Mouse (Mus musculus): ENCODE data around the gene Gpr19. TPM values are rescaled to one million over a fixed set of nuclear protein-coding genes. Genes with fewer than 3 reads are reported as not detected.

Gpr19 gene
- polyA plus RNA-seq, 1 experiment from 2014 or later = 42.4 TPM

GRCm38 (mm10) chr6:134903368-134903767, 5.0 kb upstream of the Gpr19 start:
- H3K4me2 ChIP-seq (replicated peaks) = no peak overlapping the region
- no peaks in the 10 kb centered on the region for H3K27me3 ChIP-seq
- no peak overlapping the region for H3K27ac ChIP-seq (replicated peaks)
- H3K9me3 ChIP-seq = no peaks in the 10 kb centered on the region
- peaks cover 4% of the 10 kb centered on the region for H3K4me1 ChIP-seq
- no peak for ATAC-seq (ENCODE audit: low FRiP score, low read depth)
- no peak overlapping the region for H3K4me3 ChIP-seq
- WGBS = 95% methylated on average over 3 of the region's 4 CpGs
- no peaks in the 10 kb centered on the region for H3K36me3 ChIP-seq
- H3K9ac ChIP-seq (replicated peaks) = no peak overlapping the region

GRCm38 (mm10) chr6:134897443-134898094, 809 bp downstream of the Gpr19 start:
- peak overlapping the region; percentile 78 for H3K9ac ChIP-seq (replicated peaks)
- H3K36me3 ChIP-seq = no peaks in the 10 kb centered on the region
- peak overlapping the region; percentile 66 for H3K4me2 ChIP-seq (replicated peaks)
- no peaks in the 10 kb centered on the region for H3K9me3 ChIP-seq
- no peaks in the 10 kb centered on the region for H3K27me3 ChIP-seq
- ATAC-seq (ENCODE audit: low FRiP score, low read depth) = peak; percentile 93
- WGBS = 1% methylated on average over 38 of the region's 38 CpGs
- H3K4me1 ChIP-seq = peaks cover 16% of the 10 kb centered on the region
- H3K27ac ChIP-seq (replicated peaks) = peak overlapping the region; percentile 99
- H3K4me3 ChIP-seq = peak overlapping the region; percentile 54

GRCm38 (mm10) chr6:134896570-134897436, 1.6 kb downstream of the Gpr19 start:
- H3K27me3 ChIP-seq = no peaks in the 10 kb centered on the region
- 56% methylated on average over 15 of the region's 15 CpGs for WGBS
- peaks cover 16% of the 10 kb centered on the region for H3K4me1 ChIP-seq
- peak overlapping the region; percentile 66 for H3K4me2 ChIP-seq (replicated peaks)
- H3K9me3 ChIP-seq = no peaks in the 10 kb centered on the region
- no peak overlapping the region for H3K27ac ChIP-seq (replicated peaks)
- H3K9ac ChIP-seq (replicated peaks) = peak overlapping the region; percentile 78; the same call in 1 of the 2 replicates
- peak overlapping the region; percentile 54 for H3K4me3 ChIP-seq
- no peak for ATAC-seq (ENCODE audit: low FRiP score, low read depth)
- H3K36me3 ChIP-seq = no peaks in the 10 kb centered on the region

GRCm38 (mm10) chr6:134890436-134890835, 7.9 kb downstream of the Gpr19 start:
- H3K27me3 ChIP-seq = no peaks in the 10 kb centered on the region
- H3K36me3 ChIP-seq = no peaks in the 10 kb centered on the region
- H3K27ac ChIP-seq (replicated peaks) = no peak overlapping the region
- H3K9me3 ChIP-seq = no peaks in the 10 kb centered on the region
- H3K4me1 ChIP-seq = peaks cover 30% of the 10 kb centered on the region
- H3K4me3 ChIP-seq = no peak overlapping the region
- ATAC-seq (ENCODE audit: low FRiP score, low read depth) = no peak
- WGBS = 89% methylated on average over 7 of the region's 7 CpGs
- no peak overlapping the region for H3K4me2 ChIP-seq (replicated peaks)
- no peak overlapping the region for H3K9ac ChIP-seq (replicated peaks)

GRCm38 (mm10) chr6:134889763-134890162, 8.6 kb downstream of the Gpr19 start:
- ATAC-seq (ENCODE audit: low FRiP score, low read depth) = no peak
- no peak overlapping the region for H3K9ac ChIP-seq (replicated peaks)
- H3K4me1 ChIP-seq = peaks cover 36% of the 10 kb centered on the region
- H3K27me3 ChIP-seq = no peaks in the 10 kb centered on the region
- no peak overlapping the region for H3K4me3 ChIP-seq
- H3K36me3 ChIP-seq = no peaks in the 10 kb centered on the region
- peak overlapping the region; percentile 93 for H3K27ac ChIP-seq (replicated peaks)
- H3K4me2 ChIP-seq (replicated peaks) = no peak overlapping the region
- H3K9me3 ChIP-seq = no peaks in the 10 kb centered on the region
- WGBS = 91% methylated on average over 1 of the region's 1 CpGs

GRCm38 (mm10) chr6:134888563-134889017, 9.8 kb downstream of the Gpr19 start:
- peaks cover 45% of the 10 kb centered on the region for H3K4me1 ChIP-seq
- peaks cover 6% of the 10 kb centered on the region; the same call in 1 of the 2 replicates for H3K36me3 ChIP-seq
- peak overlapping the region; percentile 51 for H3K4me3 ChIP-seq
- peak; percentile 76 for ATAC-seq (ENCODE audit: low FRiP score, low read depth)
- peak overlapping the region; percentile 72 for H3K4me2 ChIP-seq (replicated peaks)
- no peaks in the 10 kb centered on the region for H3K9me3 ChIP-seq
- H3K27ac ChIP-seq (replicated peaks) = peak overlapping the region; percentile 93
- under 1% methylated on average over 4 of the region's 4 CpGs for WGBS
- peak overlapping the region; percentile 15; the same call in 1 of the 2 replicates for H3K9ac ChIP-seq (replicated peaks)
- no peaks in the 10 kb centered on the region for H3K27me3 ChIP-seq

- H3K36me3 ChIP-seq = peaks cover 7% of the 10 kb centered on the region; the same call in 1 of the 2 replicates
- H3K9ac ChIP-seq (replicated peaks) = peak overlapping the region; percentile 73
- peak overlapping the region; percentile 51 for H3K4me3 ChIP-seq
- H3K4me1 ChIP-seq = peaks cover 45% of the 10 kb centered on the region
- WGBS = under 1% methylated on average over 10 of the region's 10 CpGs
- peak overlapping the region; percentile 93 for H3K27ac ChIP-seq (replicated peaks)
- H3K9me3 ChIP-seq = no peaks in the 10 kb centered on the region
- no peaks in the 10 kb centered on the region for H3K27me3 ChIP-seq
- peak overlapping the region; percentile 72 for H3K4me2 ChIP-seq (replicated peaks)
- ATAC-seq (ENCODE audit: low FRiP score, low read depth) = peak; percentile 90
Measured at GRCm38 (mm10) chr6:134887711-134888449, 10.5 kb downstream of the Gpr19 start.

- peak overlapping the region; percentile 93 for H3K27ac ChIP-seq (replicated peaks)
- H3K9ac ChIP-seq (replicated peaks) = peak overlapping the region; percentile 73
- no peaks in the 10 kb centered on the region for H3K9me3 ChIP-seq
- H3K36me3 ChIP-seq = peaks cover 12% of the 10 kb centered on the region; the same call in 1 of the 2 replicates
- peak overlapping the region; percentile 72 for H3K4me2 ChIP-seq (replicated peaks)
- no peaks in the 10 kb centered on the region for H3K27me3 ChIP-seq
- WGBS = 18% methylated on average over 5 of the region's 5 CpGs
- H3K4me3 ChIP-seq = peak overlapping the region; percentile 51
- ATAC-seq (ENCODE audit: low FRiP score, low read depth) = peak; percentile 27; the same call in 1 of the 2 replicates
- peaks cover 45% of the 10 kb centered on the region for H3K4me1 ChIP-seq
Measured at GRCm38 (mm10) chr6:134887008-134887407, 11.4 kb downstream of the Gpr19 start.

- Histone ChIP-seq H3K9ac (replicated peaks) (peak overlapping the region; percentile 73), H3K9me3 (no peaks in the 10 kb centered on the region), H3K36me3 (peaks cover 15% of the 10 kb centered on the region; the same call in 1 of the 2 replicates), H3K4me2 (replicated peaks) (peak overlapping the region; percentile 72), H3K4me1 (peaks cover 48% of the 10 kb centered on the region), H3K27me3 (no peaks in the 10 kb centered on the region), H3K4me3 (peak overlapping the region; percentile 51), H3K27ac (replicated peaks) (no peak overlapping the region)
- 79% methylated on average over 8 of the region's 8 CpGs for WGBS
- no peak for ATAC-seq (ENCODE audit: low FRiP score, low read depth)
Measured at GRCm38 (mm10) chr6:134886475-134886874, 11.9 kb downstream of the Gpr19 start.

GRCm38 (mm10) chr6:134885515-134885914, 12.9 kb downstream of the Gpr19 start:
- no peak for ATAC-seq (ENCODE audit: low FRiP score, low read depth)
- H3K36me3 ChIP-seq = peaks cover 20% of the 10 kb centered on the region; the same call in 1 of the 2 replicates
- H3K4me1 ChIP-seq = peaks cover 56% of the 10 kb centered on the region
- peak overlapping the region; percentile 51 for H3K4me3 ChIP-seq
- H3K27me3 ChIP-seq = no peaks in the 10 kb centered on the region
- H3K9me3 ChIP-seq = no peaks in the 10 kb centered on the region
- H3K4me2 ChIP-seq (replicated peaks) = peak overlapping the region; percentile 72
- 93% methylated on average over 2 of the region's 2 CpGs for WGBS
- no peak overlapping the region for H3K9ac ChIP-seq (replicated peaks)
- H3K27ac ChIP-seq (replicated peaks) = no peak overlapping the region

- H3K36me3 ChIP-seq = peaks cover 20% of the 10 kb centered on the region; the same call in 1 of the 2 replicates
- H3K4me2 ChIP-seq (replicated peaks) = no peak overlapping the region
Measured at GRCm38 (mm10) chr6:134883661-134884060, 14.7 kb downstream of the Gpr19 start.

More at GRCm38 (mm10) chr6:134883661-134884060, 14.7 kb downstream of the Gpr19 start:
- Histone ChIP-seq H3K4me3 (no peak overlapping the region), H3K9ac (replicated peaks) (no peak overlapping the region), H3K4me1 (peaks cover 54% of the 10 kb centered on the region), H3K9me3 (no peaks in the 10 kb centered on the region), H3K27ac (replicated peaks) (no peak overlapping the region), H3K27me3 (no peaks in the 10 kb centered on the region)
- no peak for ATAC-seq (ENCODE audit: low FRiP score, low read depth)
- WGBS = 92% methylated on average over 4 of the region's 4 CpGs
